Mouse (Mus musculus): ENCODE results near the gene Top3b.

- TF ChIP-seq CTCF (IDR thresholded peaks at IDR 0.05; ENCODE audit: borderline replicate concordance, extremely low read depth, insufficient read depth, insufficient read length) (no peak), POLR2A (IDR thresholded peaks at IDR 0.05; ENCODE audit: borderline replicate concordance, extremely low read depth, insufficient read depth, insufficient read length, poor library complexity, severe bottlenecking) (no peak)
Measured at GRCm38 (mm10) chr16:16939543-16939942, 69.0 kb downstream of the Top3b start.

Measured in brain, embryonic 14.5 days (tissue).